Mouse (Mus musculus): ENCODE measurements at regions not wholly inside any gene's neighbourhood (a gene's known extent, or its start where the extent isn't known, plus 50 kb on each side); places are given as distances from the start of the nearest gene placed in this dataset.
"Not testable (repeated sequence)": the region's sequence is repeated elsewhere in the genome, so short reads cannot be mapped to it uniquely, and the experiment has no call there.

- ATAC-seq (replicated peaks; ENCODE audit: poor library complexity, severe bottlenecking), result 0 out of 2 replicates have a peak, but pooled peaks have one; percentile 11
Observed at GRCm38 (mm10) chr10:56884456-56885410, 507.6 kb downstream of the Gja1 start.

DNA sequence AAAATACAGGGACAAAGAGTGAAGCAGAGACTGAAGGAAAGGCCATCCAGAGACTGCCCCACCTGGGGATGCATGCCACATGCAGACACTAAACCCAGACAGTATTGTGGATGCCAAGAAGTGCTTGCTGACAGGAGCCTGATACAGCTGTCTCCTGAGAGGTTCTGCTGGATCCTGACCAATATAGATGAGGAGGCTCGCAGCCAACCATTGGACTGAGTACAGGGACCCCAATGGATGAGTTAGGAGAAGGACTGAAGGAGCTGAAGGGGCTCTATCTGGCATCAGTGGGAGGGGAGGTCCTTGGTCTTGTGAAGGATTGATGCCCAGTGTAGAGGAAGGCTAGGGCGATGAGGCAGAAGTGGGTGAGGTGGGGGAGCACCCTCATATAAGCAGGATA lies 514.4 kb downstream of the Gja1 start:
- not testable (repeated sequence) for ATAC-seq (replicated peaks; ENCODE audit: poor library complexity, severe bottlenecking)

GRCm38 (mm10) chr10:56892666-56893209 lies 515.6 kb downstream of the Gja1 start:
- ATAC-seq (replicated peaks; ENCODE audit: poor library complexity, severe bottlenecking), result no peak

DNA sequence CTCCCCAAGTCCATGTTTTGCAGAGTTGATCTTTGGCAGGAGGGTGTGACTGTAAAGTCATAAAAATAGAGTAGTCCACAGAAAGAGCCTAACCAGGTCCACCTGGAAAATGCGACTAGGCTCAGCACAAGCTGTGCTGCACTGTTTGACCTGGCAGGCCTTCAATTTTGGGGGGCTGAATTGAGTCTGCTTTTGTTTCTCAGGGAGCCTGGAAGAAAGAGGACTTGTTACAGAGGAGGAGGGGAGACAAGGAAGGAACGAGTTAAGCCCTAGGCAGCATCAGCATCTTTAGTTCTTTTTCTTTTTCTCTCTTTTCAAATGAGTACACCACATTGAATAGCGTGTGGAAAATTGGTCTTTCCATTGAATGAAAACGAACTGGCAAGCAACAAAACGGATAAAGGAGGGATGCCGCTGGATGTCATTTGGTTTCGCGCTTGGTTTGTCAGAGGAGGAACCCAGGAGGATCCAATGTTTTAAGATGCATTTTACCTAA lies 516.1 kb downstream of the Gja1 start:
- ATAC-seq (replicated peaks; ENCODE audit: poor library complexity, severe bottlenecking), result no peak

GRCm38 (mm10) chr10:56899640-56900274 lies 522.6 kb downstream of the Gja1 start:
- no peak for ATAC-seq (replicated peaks; ENCODE audit: poor library complexity, severe bottlenecking)

DNA sequence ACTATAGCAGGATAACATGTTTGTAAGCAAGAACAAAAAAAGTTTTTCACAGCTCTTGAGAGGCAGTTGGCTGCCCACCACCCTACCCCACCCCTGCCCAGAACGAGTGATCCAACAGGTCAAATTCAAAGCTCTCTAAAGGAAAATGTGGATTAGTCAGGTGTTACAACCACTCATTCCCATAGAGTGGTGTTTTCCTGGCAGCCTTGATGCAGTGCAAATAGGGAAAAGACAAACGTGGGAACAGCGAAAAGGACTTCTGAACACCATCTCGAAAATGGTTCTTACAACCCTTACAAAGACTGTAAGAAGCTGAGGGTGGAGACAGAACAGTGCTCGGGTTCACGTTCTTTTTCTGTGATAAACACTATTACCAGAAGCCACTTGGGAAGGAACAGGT lies 523.8 kb downstream of the Gja1 start:
- ATAC-seq (replicated peaks; ENCODE audit: poor library complexity, severe bottlenecking), result no peak

- ATAC-seq (replicated peaks; ENCODE audit: poor library complexity, severe bottlenecking), result peak; percentile 95
Observed at GRCm38 (mm10) chr10:56912711-56913110, 535.6 kb downstream of the Gja1 start.

DNA sequence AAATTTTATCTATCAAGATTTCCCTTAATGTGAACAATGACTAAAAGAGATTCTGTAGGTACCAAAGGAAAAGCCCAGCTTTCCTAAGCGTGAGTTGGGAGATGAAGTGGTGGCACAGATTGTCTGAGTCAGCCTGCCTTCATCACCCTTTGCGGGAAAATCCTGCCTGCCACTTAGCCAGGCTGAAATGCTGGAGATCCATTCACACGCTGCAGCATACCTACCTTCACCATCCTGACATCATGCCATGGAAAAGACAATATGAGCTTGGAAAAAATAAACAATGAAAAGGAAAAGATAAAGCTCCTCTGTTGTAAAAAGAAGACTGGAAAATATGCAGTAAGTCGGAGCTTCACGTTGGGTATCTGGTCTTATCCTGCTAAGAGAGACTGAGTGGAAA lies 537.0 kb downstream of the Gja1 start:
- no peak for ATAC-seq (replicated peaks; ENCODE audit: poor library complexity, severe bottlenecking)

DNA sequence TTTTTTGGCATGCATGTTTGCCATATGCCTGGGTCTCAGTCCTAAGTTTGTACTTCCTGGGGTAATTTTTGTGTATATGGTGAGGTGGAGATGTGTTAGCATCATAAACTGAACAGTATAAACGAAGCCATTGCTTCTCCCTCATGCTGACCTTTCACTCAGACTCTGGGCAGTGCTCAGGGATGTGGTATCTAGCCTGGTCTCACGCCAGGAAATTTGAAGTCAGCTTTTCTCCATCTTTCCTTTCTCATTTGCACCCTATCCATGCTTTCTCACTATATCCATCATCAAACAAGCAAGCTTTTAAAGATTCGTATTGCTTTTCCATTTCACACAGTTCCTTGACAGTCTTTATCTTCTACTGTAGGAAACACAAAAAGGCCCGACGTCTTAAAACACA lies 541.3 kb downstream of the Gja1 start:
- ATAC-seq (replicated peaks; ENCODE audit: poor library complexity, severe bottlenecking), result no peak

DNA sequence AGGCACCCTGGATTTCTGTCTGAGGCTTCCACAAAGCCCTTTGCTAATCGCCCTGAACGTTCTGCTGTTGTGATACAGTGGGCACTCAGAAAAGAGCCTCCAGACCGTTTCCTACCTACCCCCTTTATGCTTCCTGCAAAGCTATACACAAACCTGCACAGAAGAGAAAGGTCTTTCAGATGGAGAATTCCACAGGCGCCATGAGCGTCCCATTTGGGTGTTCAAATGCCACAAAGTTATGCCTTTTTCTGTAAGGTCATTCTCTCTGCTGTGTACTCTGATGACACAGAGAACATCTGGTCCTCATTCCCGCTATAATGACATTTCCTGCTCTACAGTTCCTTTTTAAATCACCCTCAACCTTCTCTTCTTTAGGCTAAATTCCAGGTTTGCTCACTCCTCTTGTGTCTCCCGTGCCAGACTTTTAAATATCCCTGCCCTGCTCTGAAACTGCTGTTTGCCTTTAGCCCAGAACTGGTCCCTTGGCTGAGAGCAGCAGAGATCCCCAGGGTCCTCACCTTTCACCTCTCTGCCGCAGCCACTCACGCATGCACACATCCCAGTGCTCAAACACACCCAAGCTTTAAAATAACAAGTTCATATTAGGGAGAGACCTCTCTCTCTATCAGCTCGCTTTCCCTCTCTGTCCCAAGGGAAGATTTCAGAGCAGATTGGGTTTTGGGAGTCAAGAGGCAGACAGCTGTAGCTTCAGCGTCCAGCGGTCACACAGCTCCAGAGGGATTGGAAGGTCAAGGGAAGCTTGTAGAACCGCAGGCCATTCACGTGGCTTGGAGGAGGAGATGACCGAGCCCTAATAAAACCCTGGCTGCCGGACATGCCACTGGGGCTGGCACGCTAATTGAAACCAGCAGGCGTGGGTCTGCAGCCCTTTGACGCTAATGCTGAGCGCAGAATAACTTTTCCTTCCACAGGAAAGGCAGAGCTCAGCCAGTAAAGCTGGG lies 543.9 kb downstream of the Gja1 start:
- no peak for ATAC-seq (replicated peaks; ENCODE audit: poor library complexity, severe bottlenecking)

DNA sequence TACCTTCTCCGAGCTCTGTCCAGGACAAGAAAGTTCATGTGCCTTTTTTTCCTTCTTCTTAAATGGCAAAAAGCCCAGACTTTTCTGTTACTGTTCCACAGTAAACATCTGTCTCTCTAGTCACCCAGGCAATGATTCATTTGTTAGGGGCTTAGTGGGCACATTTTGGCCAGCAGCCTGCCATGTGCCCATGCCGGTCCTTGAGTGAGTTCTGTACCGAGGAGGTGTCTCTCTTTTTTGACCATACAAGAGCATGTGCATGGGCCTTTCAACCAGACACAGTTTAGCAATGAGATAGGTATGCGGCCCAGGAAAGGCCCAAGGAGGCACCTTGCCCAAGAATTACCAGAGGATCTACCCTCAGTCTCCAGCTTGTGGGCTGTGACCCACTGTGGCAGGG lies 551.0 kb upstream of the Hsf2 start:
- no peak for ATAC-seq (replicated peaks; ENCODE audit: poor library complexity, severe bottlenecking)

- no peak for ATAC-seq (replicated peaks; ENCODE audit: poor library complexity, severe bottlenecking)
Observed at GRCm38 (mm10) chr10:56941972-56942371, 544.2 kb upstream of the Hsf2 start.

DNA sequence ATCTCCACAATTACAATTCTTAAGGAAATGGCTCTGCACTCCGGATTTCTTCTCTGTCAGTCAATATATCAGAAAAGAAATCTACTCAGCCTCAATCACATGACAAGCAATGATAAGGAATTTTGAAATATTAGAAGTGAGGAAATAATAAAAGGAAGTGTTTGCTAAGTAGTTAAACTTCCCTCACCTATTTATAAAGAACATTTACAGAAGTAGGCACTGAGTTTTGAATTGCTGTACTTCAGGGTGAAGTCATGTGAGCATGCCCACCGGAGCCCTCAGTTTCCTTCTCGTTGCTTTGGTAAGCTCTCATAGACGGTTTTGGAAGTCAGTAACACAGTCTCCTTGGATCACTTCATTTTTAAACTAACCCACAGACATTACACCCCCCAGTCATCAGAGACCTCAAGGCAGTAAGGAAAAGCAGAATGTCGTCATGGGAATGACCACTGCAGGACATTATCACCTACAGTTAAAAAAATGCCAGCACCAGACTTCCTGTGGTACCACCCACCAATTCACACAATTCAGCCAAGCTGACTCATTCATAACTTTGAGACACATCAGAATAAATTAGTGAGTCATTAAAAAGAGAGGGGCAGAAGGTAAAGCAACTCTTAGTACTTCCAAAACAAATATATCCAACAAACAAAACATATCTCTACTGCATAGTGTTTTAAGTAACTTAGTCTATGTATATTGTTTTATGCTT lies 541.6 kb upstream of the Hsf2 start:
- peak; percentile 86 for ATAC-seq (replicated peaks; ENCODE audit: poor library complexity, severe bottlenecking)

GRCm38 (mm10) chr10:56956728-56957127 lies 529.5 kb upstream of the Hsf2 start:
- no peak for ATAC-seq (replicated peaks; ENCODE audit: poor library complexity, severe bottlenecking)

- ATAC-seq (replicated peaks; ENCODE audit: poor library complexity, severe bottlenecking), result no peak
Observed at GRCm38 (mm10) chr10:56962096-56962807, 523.9 kb upstream of the Hsf2 start.

- ATAC-seq (replicated peaks; ENCODE audit: poor library complexity, severe bottlenecking), result peak; percentile 66
Observed at GRCm38 (mm10) chr10:56963215-56963614, 523.0 kb upstream of the Hsf2 start.

DNA sequence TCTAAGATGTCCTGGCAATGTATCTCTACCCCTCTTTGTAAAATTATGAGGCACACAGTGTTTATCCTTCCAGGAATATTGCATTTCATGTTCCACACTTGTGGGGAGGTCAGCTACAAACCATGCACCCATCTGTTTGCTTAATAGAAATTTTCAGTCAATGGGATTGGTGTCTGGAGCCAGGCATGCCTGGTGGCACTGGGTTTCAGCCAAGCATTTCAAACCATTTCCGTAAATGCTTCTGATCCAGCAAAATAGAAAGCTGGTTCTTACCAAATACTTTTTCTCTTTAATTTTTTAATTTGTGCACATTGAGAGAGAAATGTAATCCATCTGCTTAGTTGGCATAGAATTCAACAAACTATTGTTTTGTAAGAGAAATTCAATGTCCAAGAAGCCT lies 517.3 kb upstream of the Hsf2 start:
- no peak for ATAC-seq (replicated peaks; ENCODE audit: poor library complexity, severe bottlenecking)

DNA sequence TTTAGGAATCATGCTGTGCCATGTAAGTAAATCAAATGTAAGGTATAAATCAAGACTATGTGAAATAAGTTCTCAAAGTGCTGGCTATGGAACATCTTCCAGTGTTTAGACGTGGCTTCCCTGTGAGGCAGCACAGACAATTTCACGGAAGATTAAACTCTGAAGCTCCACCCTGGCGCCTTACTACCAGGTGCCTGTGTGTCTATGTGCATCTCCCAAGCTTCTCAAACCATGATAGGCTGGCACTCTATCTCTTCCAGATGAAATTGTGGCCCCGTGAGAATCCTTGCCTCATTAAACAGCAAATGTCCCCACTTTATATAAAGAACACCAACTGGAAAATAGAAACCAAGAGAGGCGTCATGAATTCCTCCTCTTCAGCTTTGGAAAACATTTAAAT lies 511.4 kb upstream of the Hsf2 start:
- ATAC-seq (replicated peaks; ENCODE audit: poor library complexity, severe bottlenecking), result no peak

DNA sequence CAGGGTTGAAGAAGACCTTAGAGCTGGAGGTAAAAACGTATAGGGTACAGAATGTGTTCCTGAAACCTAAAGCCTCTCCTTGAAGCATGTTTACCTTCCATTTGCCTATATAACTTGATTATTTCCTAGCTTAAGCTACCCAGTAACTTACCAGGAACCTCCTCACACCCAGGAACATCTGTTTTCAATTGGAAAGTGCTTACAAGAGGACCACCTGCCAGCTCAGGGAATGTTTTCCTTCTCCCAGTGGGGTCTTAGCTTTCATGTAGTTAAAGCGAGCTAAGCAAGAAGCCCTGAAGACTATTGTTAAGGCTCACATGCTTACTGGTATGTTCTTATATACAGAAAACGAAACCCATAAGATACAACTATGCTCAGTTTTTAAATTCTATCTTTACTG lies 506.6 kb upstream of the Hsf2 start:
- no peak for ATAC-seq (replicated peaks; ENCODE audit: poor library complexity, severe bottlenecking)
